Mouse (Mus musculus): ENCODE data around the gene Sdhaf1. TPM values are rescaled to one million over a fixed set of nuclear protein-coding genes. Genes with fewer than 3 reads are reported as not detected.
A peak's percentile ranks its signal among the peaks of the same experiment; 100 is the strongest.

Gene Sdhaf1
- polyA plus RNA-seq, 1 experiment from 2014 or later, result 14.3 TPM

DNA sequence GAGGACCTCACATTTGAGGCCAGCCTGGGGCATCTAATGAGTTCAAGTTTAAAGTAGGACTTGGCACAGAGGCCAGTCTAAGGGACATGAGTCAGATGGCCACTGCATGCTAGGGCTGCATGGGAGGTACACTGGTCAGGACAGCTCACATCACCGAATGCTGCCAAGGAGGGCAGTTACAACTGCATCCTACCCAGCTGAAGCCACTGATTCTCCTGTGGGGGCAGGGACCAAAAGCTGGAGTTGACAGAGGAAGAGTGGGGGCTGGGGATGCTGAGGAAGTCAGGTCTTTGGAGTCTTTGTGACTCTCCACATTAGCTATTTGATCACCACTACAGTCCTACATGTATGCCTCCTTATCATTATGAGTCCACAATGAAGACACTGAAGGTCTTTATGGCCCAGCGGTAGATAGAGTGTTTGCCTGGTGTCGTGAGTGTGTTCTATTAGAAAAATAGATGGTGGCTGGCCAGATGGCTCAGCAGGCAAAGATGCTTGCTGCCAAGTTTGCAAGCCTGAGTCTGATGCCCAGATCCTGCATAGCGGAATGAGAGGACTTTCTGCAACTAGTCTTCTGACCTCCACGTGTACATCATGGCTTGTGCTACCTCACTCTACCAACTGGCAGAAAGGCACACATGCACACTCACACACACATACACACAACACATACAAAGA is 15.9 kb upstream of the Sdhaf1 start:
- Histone ChIP-seq H3K4me3 (replicated peaks) (no peak overlapping the region), H3K4me2 (no peak overlapping the region), H3K36me3 (no peaks in the 10 kb centered on the region), H3K4me1 (no peaks in the 10 kb centered on the region), H3K27me3 (replicated peaks) (peaks cover 16% of the 10 kb centered on the region; the same call in 1 of the 2 replicates), H3K9ac (no peak overlapping the region), H3K9me3 (no peaks in the 10 kb centered on the region), H3K27ac (no peak overlapping the region)
- 66% methylated on average over 5 of the region's 5 CpGs for WGBS
- no peak for ATAC-seq (ENCODE audit: insufficient read depth, low FRiP score, low read depth)

DNA sequence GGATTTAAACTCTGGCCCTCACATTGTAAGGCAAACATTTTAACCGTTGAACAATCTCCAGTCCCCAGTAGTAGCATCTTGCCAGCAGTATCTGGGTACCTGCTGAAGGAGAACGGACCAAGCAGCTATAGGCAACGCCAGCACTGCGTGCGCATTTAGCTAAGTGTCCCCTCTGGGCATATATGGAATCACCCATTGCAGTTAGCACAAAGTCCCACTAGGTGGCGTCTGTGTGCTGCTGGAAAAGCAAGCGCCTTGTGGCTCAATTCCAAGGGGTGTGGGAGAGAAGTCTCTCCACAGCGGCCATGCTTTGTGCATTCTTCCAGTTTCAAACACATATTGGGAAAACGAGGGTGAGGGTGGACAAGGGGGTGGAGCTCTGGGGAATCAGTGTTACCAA is 12.7 kb upstream of the Sdhaf1 start:
- no peak overlapping the region for H3K9ac ChIP-seq
- no peak overlapping the region for H3K27ac ChIP-seq
- no peak overlapping the region for H3K4me3 ChIP-seq (replicated peaks)
- H3K4me2 ChIP-seq, result no peak overlapping the region
- H3K36me3 ChIP-seq, result no peaks in the 10 kb centered on the region
- WGBS, result 4% methylated on average over 9 of the region's 9 CpGs
- no peaks in the 10 kb centered on the region for H3K9me3 ChIP-seq
- ATAC-seq (ENCODE audit: insufficient read depth, low FRiP score, low read depth), result peak; percentile 25; the same call in 1 of the 2 replicates
- H3K4me1 ChIP-seq, result peaks cover 8% of the 10 kb centered on the region; the same call in 1 of the 2 replicates
- peaks cover 16% of the 10 kb centered on the region; the same call in 1 of the 2 replicates for H3K27me3 ChIP-seq (replicated peaks)

DNA sequence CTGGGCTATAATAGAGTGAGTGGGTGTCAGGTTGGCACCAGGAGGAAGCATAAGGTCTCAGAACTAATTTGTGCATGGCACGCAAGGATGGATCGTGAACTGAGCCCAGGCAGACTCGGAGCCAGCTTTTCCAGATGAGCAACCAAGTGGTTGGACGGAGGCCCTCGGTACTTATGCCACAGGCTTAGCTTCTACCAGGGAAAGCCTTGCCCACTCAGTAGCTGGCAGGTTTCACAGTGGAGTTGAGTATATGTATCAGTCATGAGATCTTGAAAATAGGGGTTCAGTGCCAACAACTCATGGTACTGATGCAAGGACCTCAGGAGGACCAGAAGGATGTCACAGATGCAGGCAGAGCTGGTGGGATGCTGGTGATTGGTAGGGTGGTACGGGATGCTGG is 12.0 kb upstream of the Sdhaf1 start:
- Histone ChIP-seq H3K9me3 (no peaks in the 10 kb centered on the region), H3K27me3 (replicated peaks) (peaks cover 16% of the 10 kb centered on the region; the same call in 1 of the 2 replicates), H3K36me3 (no peaks in the 10 kb centered on the region), H3K4me1 (peaks cover 8% of the 10 kb centered on the region; the same call in 1 of the 2 replicates), H3K9ac (no peak overlapping the region), H3K4me3 (replicated peaks) (no peak overlapping the region), H3K4me2 (no peak overlapping the region), H3K27ac (no peak overlapping the region)
- ATAC-seq (ENCODE audit: insufficient read depth, low FRiP score, low read depth), result no peak
- 76% methylated on average over 6 of the region's 6 CpGs for WGBS

DNA sequence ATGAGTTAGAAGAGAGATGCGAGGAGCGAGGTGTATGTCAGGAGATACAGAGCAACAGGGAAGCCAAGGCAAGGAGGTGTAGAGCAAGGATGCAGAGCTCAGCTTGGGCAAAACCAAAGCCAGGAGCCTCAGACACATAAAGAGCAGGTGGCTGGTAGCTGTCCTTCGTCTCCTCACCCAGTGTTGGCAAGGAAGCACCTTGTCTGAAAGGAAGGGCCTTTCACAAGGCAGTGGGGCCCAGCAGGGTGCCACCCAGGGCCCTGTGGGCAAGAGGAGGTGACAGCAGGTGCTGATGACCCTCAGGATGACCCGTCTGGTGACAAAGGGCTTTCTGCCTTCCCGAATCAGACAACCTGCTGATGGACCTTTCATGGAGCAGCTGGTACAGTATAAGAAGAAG is 10.9 kb upstream of the Sdhaf1 start:
- Histone ChIP-seq H3K4me3 (replicated peaks) (no peak overlapping the region), H3K4me1 (peaks cover 8% of the 10 kb centered on the region; the same call in 1 of the 2 replicates), H3K4me2 (no peak overlapping the region), H3K36me3 (no peaks in the 10 kb centered on the region), H3K27ac (no peak overlapping the region), H3K9ac (no peak overlapping the region), H3K9me3 (no peaks in the 10 kb centered on the region), H3K27me3 (replicated peaks) (peaks cover 16% of the 10 kb centered on the region; the same call in 1 of the 2 replicates)
- ATAC-seq (ENCODE audit: insufficient read depth, low FRiP score, low read depth), result no peak
- 67% methylated on average over 5 of the region's 5 CpGs for WGBS

DNA sequence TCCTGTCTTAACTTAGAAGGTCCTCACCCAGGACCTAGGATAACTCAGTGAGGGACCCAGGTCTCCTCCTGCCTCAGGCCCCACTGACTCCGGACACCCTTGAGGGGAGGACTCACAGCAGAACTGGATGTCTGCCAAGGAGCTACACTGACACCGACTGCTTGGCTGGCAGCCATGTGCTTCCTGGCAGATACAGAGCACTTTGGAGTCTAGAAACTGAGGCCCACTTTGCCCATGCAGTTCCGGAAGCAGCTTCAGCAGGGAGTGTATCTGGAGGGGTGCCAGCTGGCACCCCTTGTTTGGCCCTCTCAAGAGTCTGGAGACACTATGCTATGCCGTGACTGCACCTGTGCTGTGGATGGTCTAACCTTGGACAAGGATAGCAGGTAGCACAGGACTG is 9.7 kb upstream of the Sdhaf1 start:
- no peaks in the 10 kb centered on the region for H3K36me3 ChIP-seq
- no peak overlapping the region for H3K4me3 ChIP-seq (replicated peaks)
- no peak overlapping the region for H3K4me2 ChIP-seq
- no peak overlapping the region for H3K9ac ChIP-seq
- peaks cover 13% of the 10 kb centered on the region; the same call in 1 of the 2 replicates for H3K27me3 ChIP-seq (replicated peaks)
- ATAC-seq (ENCODE audit: insufficient read depth, low FRiP score, low read depth), result peak; percentile 45; the same call in 1 of the 2 replicates
- H3K4me1 ChIP-seq, result peaks cover 8% of the 10 kb centered on the region; the same call in 1 of the 2 replicates
- H3K27ac ChIP-seq, result 0 out of 2 replicates have a peak overlapping the region, but pooled peaks have one; percentile 16
- no peaks in the 10 kb centered on the region for H3K9me3 ChIP-seq
- 13% methylated on average over 4 of the region's 4 CpGs for WGBS

DNA sequence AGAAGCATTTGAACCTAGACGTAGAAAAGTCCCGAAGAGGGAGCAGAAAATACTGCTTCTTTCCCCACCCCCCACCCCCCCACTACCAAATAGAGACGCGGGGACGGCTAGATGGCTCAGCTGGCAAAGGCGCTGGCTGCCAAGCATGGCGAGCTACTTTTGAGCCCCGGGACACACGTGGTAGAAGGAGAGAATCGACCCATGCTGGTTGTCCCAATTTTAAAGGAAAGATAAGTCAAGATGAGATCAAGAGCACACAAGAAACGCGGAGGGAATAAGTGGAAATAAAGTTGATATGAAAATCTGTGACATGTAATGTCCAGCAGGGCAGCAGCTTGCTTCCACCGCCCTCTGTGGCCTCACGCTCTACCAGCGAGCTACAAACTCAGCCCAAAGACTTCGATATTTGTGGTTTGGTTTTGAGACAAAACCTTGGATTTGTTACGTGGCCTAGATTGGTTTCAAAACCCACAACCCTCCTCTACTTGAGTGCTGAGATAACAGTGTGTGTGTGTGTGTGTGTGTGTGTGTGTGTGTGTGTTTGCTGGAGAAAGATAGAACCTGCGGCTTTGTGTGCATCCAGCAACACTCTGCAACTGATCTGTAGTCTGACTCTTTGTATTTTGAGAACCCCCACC is 9.0 kb upstream of the Sdhaf1 start:
- 67% methylated on average over 18 of the region's 18 CpGs for WGBS

DNA sequence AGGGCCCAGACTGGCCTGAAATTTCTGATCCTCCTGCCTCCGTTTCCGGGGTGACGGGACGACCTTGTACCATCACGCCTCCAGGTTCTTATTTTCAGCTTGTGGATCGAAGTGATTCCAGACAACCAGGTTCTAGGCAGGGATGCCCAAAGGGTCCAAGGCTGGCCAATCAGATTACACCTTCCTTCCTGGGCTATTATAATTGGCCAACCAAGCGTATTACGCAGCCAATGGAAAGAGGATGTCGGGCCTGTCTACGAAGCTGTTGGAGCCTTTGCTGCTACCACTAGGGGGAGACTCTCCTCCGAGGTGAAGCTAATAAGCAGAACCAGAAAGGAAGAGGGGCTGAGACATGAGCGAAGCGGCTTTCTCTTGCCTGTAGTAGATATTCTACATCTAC is 8.2 kb upstream of the Sdhaf1 start:
- Histone ChIP-seq H3K27ac (no peak overlapping the region), H3K4me1 (peaks cover 8% of the 10 kb centered on the region; the same call in 1 of the 2 replicates), H3K9ac (no peak overlapping the region), H3K4me2 (peak overlapping the region; percentile 24; the same call in 1 of the 2 replicates), H3K4me3 (replicated peaks) (no peak overlapping the region), H3K27me3 (replicated peaks) (peaks cover 13% of the 10 kb centered on the region; the same call in 1 of the 2 replicates), H3K36me3 (no peaks in the 10 kb centered on the region), H3K9me3 (no peaks in the 10 kb centered on the region)
- peak; percentile 73; the same call in 1 of the 2 replicates for ATAC-seq (ENCODE audit: insufficient read depth, low FRiP score, low read depth)
- WGBS, result 8% methylated on average over 13 of the region's 13 CpGs

More for the DNA sequence above, 9.0 kb upstream of the Sdhaf1 start:
- Histone ChIP-seq H3K4me3 (replicated peaks) (no peak overlapping the region), H3K4me2 (no peak overlapping the region), H3K9me3 (no peaks in the 10 kb centered on the region), H3K9ac (no peak overlapping the region), H3K4me1 (peaks cover 8% of the 10 kb centered on the region; the same call in 1 of the 2 replicates), H3K36me3 (no peaks in the 10 kb centered on the region), H3K27ac (no peak overlapping the region), H3K27me3 (replicated peaks) (peaks cover 13% of the 10 kb centered on the region; the same call in 1 of the 2 replicates)
- ATAC-seq (ENCODE audit: insufficient read depth, low FRiP score, low read depth), result no peak

DNA sequence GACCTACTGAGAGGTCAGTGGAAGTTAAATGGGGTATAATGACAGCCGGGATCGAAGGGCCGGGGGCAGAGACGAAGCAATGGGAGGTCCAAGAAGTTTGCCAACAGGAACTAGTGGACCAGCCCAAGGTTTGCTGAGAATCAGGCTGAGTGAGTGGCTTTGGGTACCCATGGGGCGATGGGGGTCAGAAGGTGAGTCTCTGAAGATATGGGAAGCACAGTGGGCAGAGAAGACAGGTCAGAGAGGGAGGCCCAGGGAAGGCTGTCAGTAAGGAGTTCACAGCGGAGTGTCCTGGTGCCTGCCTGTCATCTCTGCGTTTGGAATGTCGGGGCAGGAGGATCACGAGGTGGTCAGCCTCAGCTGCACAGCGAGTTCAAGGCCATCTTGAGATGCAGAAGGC is 4.7 kb upstream of the Sdhaf1 start:
- Histone ChIP-seq H3K9ac (no peak overlapping the region), H3K9me3 (no peaks in the 10 kb centered on the region), H3K27me3 (replicated peaks) (no peaks in the 10 kb centered on the region), H3K4me3 (replicated peaks) (no peak overlapping the region), H3K4me1 (peaks cover 3% of the 10 kb centered on the region; the same call in 1 of the 2 replicates), H3K36me3 (no peaks in the 10 kb centered on the region), H3K4me2 (no peak overlapping the region), H3K27ac (no peak overlapping the region)
- ATAC-seq (ENCODE audit: insufficient read depth, low FRiP score, low read depth), result no peak
- WGBS, result 45% methylated on average over 10 of the region's 10 CpGs

DNA sequence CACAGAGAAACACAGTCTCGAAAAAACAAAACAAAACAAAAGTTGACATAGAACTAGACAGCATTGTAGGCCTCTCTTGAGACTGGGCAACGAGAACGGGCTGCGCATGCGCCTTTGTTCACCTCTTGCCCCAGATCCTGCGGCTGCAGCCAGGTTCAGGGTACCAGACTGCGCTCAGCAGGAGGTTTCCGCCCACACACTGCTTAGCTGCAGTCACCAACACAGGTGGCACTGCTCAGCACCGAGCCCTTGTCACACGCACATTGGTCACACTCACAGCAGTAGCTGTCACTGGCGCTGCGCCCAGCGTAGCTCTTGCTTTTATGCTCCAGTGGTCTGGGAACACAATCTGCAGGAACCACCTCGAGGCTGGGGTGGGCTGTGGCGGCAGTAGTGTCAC is 3.4 kb upstream of the Sdhaf1 start:
- Histone ChIP-seq H3K27ac (no peak overlapping the region), H3K4me1 (peaks cover 3% of the 10 kb centered on the region; the same call in 1 of the 2 replicates), H3K9me3 (no peaks in the 10 kb centered on the region), H3K9ac (no peak overlapping the region), H3K4me2 (no peak overlapping the region), H3K4me3 (replicated peaks) (no peak overlapping the region), H3K27me3 (replicated peaks) (no peaks in the 10 kb centered on the region), H3K36me3 (no peaks in the 10 kb centered on the region)
- WGBS, result 55% methylated on average over 15 of the region's 15 CpGs
- no peak for ATAC-seq (ENCODE audit: insufficient read depth, low FRiP score, low read depth)

DNA sequence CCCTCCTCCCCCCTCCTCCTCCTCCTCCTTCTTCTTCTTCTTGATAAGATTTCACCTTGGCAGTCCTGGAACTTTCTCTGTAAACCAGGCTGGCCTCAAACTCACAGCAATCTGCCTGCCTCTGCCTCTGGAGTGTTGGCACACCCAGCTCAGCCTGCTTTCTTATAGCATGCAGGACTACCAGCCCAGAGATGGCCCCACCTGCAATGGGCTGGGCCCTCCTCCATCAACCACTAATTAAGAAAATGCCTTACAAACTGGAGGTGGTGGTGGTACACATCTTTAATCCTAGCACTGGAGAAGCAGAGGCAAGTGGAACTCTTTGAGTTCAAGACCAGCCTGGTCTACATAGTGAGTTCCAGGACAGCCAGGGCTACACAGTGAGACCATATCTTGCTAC is 2.7 kb upstream of the Sdhaf1 start:
- H3K9ac ChIP-seq, result no peak overlapping the region
- peaks cover 4% of the 10 kb centered on the region; the same call in 1 of the 2 replicates for H3K4me1 ChIP-seq
- H3K9me3 ChIP-seq, result no peaks in the 10 kb centered on the region
- H3K36me3 ChIP-seq, result no peaks in the 10 kb centered on the region
- no peaks in the 10 kb centered on the region for H3K27me3 ChIP-seq (replicated peaks)
- H3K27ac ChIP-seq, result no peak overlapping the region
- no peak overlapping the region for H3K4me3 ChIP-seq (replicated peaks)
- ATAC-seq (ENCODE audit: insufficient read depth, low FRiP score, low read depth), result no peak
- no peak overlapping the region for H3K4me2 ChIP-seq

DNA sequence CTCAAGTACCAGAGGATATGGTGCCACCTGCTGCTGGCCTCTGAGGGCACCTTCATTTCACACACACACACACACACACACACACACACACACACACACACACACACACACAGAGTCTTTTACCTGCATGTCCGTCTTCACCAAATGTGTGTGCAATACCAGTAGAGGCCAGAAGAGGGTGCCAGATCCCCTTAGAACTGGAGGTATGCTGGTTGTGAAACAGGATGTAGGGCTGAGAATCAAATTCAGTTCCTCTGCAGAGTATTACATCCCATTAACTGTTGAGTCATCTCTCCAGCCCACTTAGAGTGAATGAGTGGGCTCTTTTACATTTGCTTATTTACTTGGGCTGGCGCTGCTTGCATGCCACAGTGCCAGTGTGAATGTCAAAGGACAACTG is 1.7 kb upstream of the Sdhaf1 start:
- WGBS, result 44% methylated on average over 2 of the region's 2 CpGs
- no peak overlapping the region for H3K9ac ChIP-seq
- H3K4me3 ChIP-seq (replicated peaks), result no peak overlapping the region
- H3K27ac ChIP-seq, result no peak overlapping the region
- no peaks in the 10 kb centered on the region for H3K27me3 ChIP-seq (replicated peaks)
- H3K9me3 ChIP-seq, result no peaks in the 10 kb centered on the region
- no peaks in the 10 kb centered on the region for H3K36me3 ChIP-seq
- no peak for ATAC-seq (ENCODE audit: insufficient read depth, low FRiP score, low read depth)
- no peak overlapping the region for H3K4me2 ChIP-seq
- H3K4me1 ChIP-seq, result peaks cover 11% of the 10 kb centered on the region; the same call in 1 of the 2 replicates

DNA sequence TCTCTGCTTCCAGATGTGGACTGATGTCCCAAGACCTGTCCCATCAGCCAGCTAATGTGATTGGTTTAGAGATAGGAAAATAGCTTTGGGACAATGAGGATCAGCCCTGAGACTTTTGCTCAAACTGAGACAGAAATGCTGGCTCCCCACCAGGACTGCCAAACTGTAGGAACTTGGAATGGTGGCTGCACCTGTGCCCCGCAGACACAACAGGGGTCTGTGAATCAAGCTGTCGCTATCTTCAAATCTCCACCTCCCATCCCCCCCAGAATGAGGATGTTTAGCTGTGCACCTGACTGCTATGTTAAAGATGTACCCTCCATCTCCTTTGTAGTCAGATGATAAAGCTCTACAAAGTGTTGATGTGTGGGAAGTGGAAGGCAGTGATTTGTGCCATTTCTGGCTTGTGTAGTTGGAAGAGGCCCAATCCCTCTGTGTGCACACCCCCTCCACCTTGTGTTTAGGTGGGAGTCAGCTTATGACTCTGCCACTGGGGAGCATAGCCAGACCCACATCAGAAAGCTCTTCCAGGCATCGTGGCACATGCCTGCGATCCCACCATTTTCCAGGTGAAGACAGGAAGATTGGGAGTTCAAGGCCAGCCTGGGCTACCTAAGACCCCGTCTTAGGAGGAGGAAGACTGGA is 727 bp upstream of the Sdhaf1 start:
- no peak overlapping the region for H3K4me2 ChIP-seq
- H3K4me3 ChIP-seq (replicated peaks), result no peak overlapping the region
- H3K4me1 ChIP-seq, result peaks cover 11% of the 10 kb centered on the region; the same call in 1 of the 2 replicates
- no peaks in the 10 kb centered on the region for H3K36me3 ChIP-seq
- no peaks in the 10 kb centered on the region for H3K27me3 ChIP-seq (replicated peaks)
- ATAC-seq (ENCODE audit: insufficient read depth, low FRiP score, low read depth), result no peak
- no peaks in the 10 kb centered on the region for H3K9me3 ChIP-seq
- no peak overlapping the region for H3K9ac ChIP-seq
- 82% methylated on average over 5 of the region's 5 CpGs for WGBS
- H3K27ac ChIP-seq, result no peak overlapping the region
